Mouse (Mus musculus) neural tube, embryonic 10.5 days (tissue): ENCODE measurements at regions not wholly inside any gene's neighbourhood (a gene's known extent, or its start where the extent isn't known, plus 50 kb on each side); places are given as distances from the start of the nearest gene placed in this dataset.

Source experiments
- DNase-seq: peaks from one replicate; pipeline ENCODE4 v3.0.0-alpha.2; 2017; ENCODE audit warnings: low spot score; ENCODE audit errors: extremely low spot score

- DNase-seq = no peak
These were observed 108.7 kb downstream of the 2410131K14Rik start for GRCm38 (mm10) chr5:118353689-118354088.

GRCm38 (mm10) chr5:118354127-118354526 lies 109.1 kb downstream of the 2410131K14Rik start:
- no peak for DNase-seq

GRCm38 (mm10) chr5:118354871-118355270 lies 109.8 kb downstream of the 2410131K14Rik start:
- no peak for DNase-seq

- no peak for DNase-seq
These were observed 110.3 kb downstream of the 2410131K14Rik start for GRCm38 (mm10) chr5:118355287-118355686.

- DNase-seq = no peak
These were observed 110.8 kb downstream of the 2410131K14Rik start for GRCm38 (mm10) chr5:118355691-118356337.

- DNase-seq = no peak
These were observed 114.8 kb downstream of the 2410131K14Rik start for GRCm38 (mm10) chr5:118359646-118360373.

- no peak for DNase-seq
These were observed 115.5 kb downstream of the 2410131K14Rik start for GRCm38 (mm10) chr5:118360374-118361064.

- DNase-seq = no peak
These were observed 116.3 kb downstream of the 2410131K14Rik start for GRCm38 (mm10) chr5:118361133-118361852.

- DNase-seq = no peak
These were observed 116.9 kb downstream of the 2410131K14Rik start for GRCm38 (mm10) chr5:118361853-118362406.

GRCm38 (mm10) chr5:118362738-118363137 lies 117.7 kb downstream of the 2410131K14Rik start:
- DNase-seq = no peak

GRCm38 (mm10) chr5:118363154-118363553 lies 118.1 kb downstream of the 2410131K14Rik start:
- DNase-seq = no peak

- DNase-seq = no peak
These were observed 119.6 kb downstream of the 2410131K14Rik start for GRCm38 (mm10) chr5:118364646-118365045.

GRCm38 (mm10) chr5:118365196-118365595 lies 120.2 kb downstream of the 2410131K14Rik start:
- DNase-seq = no peak

- DNase-seq = no peak
These were observed 120.6 kb downstream of the 2410131K14Rik start for GRCm38 (mm10) chr5:118365651-118366050.

GRCm38 (mm10) chr5:118367047-118367446 lies 122.0 kb downstream of the 2410131K14Rik start:
- DNase-seq = no peak

- no peak for DNase-seq
These were observed 128.6 kb downstream of the 2410131K14Rik start for GRCm38 (mm10) chr5:118373581-118373981.

GRCm38 (mm10) chr5:118374968-118375367 lies 129.9 kb downstream of the 2410131K14Rik start:
- no peak for DNase-seq

- DNase-seq = no peak
These were observed 130.9 kb downstream of the 2410131K14Rik start for GRCm38 (mm10) chr5:118375916-118376315.

- DNase-seq = no peak
These were observed 131.5 kb downstream of the 2410131K14Rik start for GRCm38 (mm10) chr5:118376478-118376877.

- no peak for DNase-seq
These were observed 132.4 kb downstream of the 2410131K14Rik start for GRCm38 (mm10) chr5:118377402-118377848.
